Mouse (Mus musculus) liver, embryonic 12.5 days (tissue): ENCODE measurements at regions not wholly inside any gene's neighbourhood (a gene's known extent, or its start where the extent isn't known, plus 50 kb on each side); places are given as distances from the start of the nearest gene placed in this dataset.
A peak's percentile ranks its signal among the peaks of the same experiment; 100 is the strongest.

ENCODE experiments used
- ATAC-seq: fragments of 200-750 bp; cut with Nextera tagmentation; 2 replicates; pipeline ENCODE4 v1.8.0; 2017; ENCODE audit warnings: moderate number of reproducible peaks, mild to moderate bottlenecking, moderate library complexity
- H3K27ac ChIP-seq: fragments of 300-500 bp; sonication (generic); 2 replicates; pipeline ENCODE4 v1.5.1; 2016; ENCODE audit warnings: mild to moderate bottlenecking
- H3K27me3 ChIP-seq: fragments of 300-500 bp; sonication (generic); replicated peaks from 2 replicates; pipeline ENCODE4 v1.6.1; 2016; ENCODE audit warnings: mild to moderate bottlenecking, moderate library complexity
- H3K36me3 ChIP-seq: fragments of 300-500 bp; sonication (generic); 2 replicates; pipeline ENCODE4 v1.6.1; 2016; ENCODE audit warnings: mild to moderate bottlenecking, moderate library complexity
- H3K4me1 ChIP-seq: fragments of 300-500 bp; sonication (generic); 2 replicates; pipeline ENCODE4 v1.6.1; 2016
- H3K4me2 ChIP-seq: fragments of 300-500 bp; sonication (generic); 2 replicates; pipeline ENCODE4 v1.6.1; 2016; ENCODE audit warnings: mild to moderate bottlenecking, moderate library complexity
- H3K4me3 ChIP-seq: fragments of 300-500 bp; sonication (generic); 2 replicates; pipeline ENCODE4 v1.5.1; 2016; ENCODE audit warnings: mild to moderate bottlenecking, moderate library complexity
- H3K9ac ChIP-seq: fragments of 300-500 bp; sonication (generic); 2 replicates; pipeline ENCODE4 v1.6.1; 2016; ENCODE audit warnings: mild to moderate bottlenecking, moderate library complexity
- H3K9me3 ChIP-seq: fragments of 300-500 bp; sonication (generic); replicated peaks from 2 replicates; pipeline ENCODE4 v1.6.1; 2016; ENCODE audit warnings: mild to moderate bottlenecking, moderate library complexity
- WGBS: fragments of 180-500 bp; shearing (Covaris S2); methylation state at CpG from one replicate; pipeline ENCODE4 v1.1.7; 2016; ENCODE audit not compliant: insufficient replicate concordance; 5-methylcytosine and 5-hydroxymethylcytosine counted together

GRCm38 (mm10) chr12:117444247-117444989, 71.9 kb upstream of the Rapgef5 start:
- Histone ChIP-seq H3K4me2 (no peak overlapping the region), H3K27me3 (no peaks in the 10 kb centered on the region), H3K9ac (no peak overlapping the region), H3K9me3 (no peaks in the 10 kb centered on the region), H3K4me3 (no peak overlapping the region), H3K27ac (no peak overlapping the region), H3K36me3 (no peaks in the 10 kb centered on the region), H3K4me1 (peaks cover 6% of the 10 kb centered on the region; the same call in 1 of the 2 replicates)
- no peak for ATAC-seq
- 54% methylated on average over 4 of the region's 4 CpGs for WGBS

- H3K36me3 ChIP-seq: no peaks in the 10 kb centered on the region
- no peak for ATAC-seq
- WGBS: 15% methylated on average over 10 of the region's 10 CpGs
- peaks cover 6% of the 10 kb centered on the region; the same call in 1 of the 2 replicates for H3K4me1 ChIP-seq
- H3K9ac ChIP-seq: no peak overlapping the region
- H3K9me3 ChIP-seq: no peaks in the 10 kb centered on the region
- H3K27me3 ChIP-seq: no peaks in the 10 kb centered on the region
- H3K27ac ChIP-seq: no peak overlapping the region
- peak overlapping the region; percentile 5 for H3K4me3 ChIP-seq
- peak overlapping the region; percentile 49 for H3K4me2 ChIP-seq
These were observed 69.1 kb upstream of the Rapgef5 start for GRCm38 (mm10) chr12:117447223-117447622.

- H3K9ac ChIP-seq: no peak overlapping the region
- H3K36me3 ChIP-seq: no peaks in the 10 kb centered on the region
- no peak overlapping the region for H3K4me2 ChIP-seq
- H3K27ac ChIP-seq: no peak overlapping the region
- no peak for ATAC-seq
- H3K27me3 ChIP-seq: no peaks in the 10 kb centered on the region
- H3K9me3 ChIP-seq: no peaks in the 10 kb centered on the region
- peaks cover 6% of the 10 kb centered on the region; the same call in 1 of the 2 replicates for H3K4me1 ChIP-seq
- WGBS: 64% methylated on average over 19 of the region's 19 CpGs
- no peak overlapping the region for H3K4me3 ChIP-seq
These were observed 68.2 kb upstream of the Rapgef5 start for GRCm38 (mm10) chr12:117447843-117448728.

- Histone ChIP-seq H3K4me3 (no peak overlapping the region), H3K27me3 (no peaks in the 10 kb centered on the region), H3K9ac (no peak overlapping the region), H3K9me3 (no peaks in the 10 kb centered on the region), H3K4me1 (peaks cover 6% of the 10 kb centered on the region; the same call in 1 of the 2 replicates), H3K27ac (no peak overlapping the region), H3K36me3 (no peaks in the 10 kb centered on the region), H3K4me2 (no peak overlapping the region)
- ATAC-seq: no peak
- 80% methylated on average over 2 of the region's 2 CpGs for WGBS
These were observed 67.2 kb upstream of the Rapgef5 start for GRCm38 (mm10) chr12:117449080-117449479.

GRCm38 (mm10) chr12:117450106-117450505, 66.2 kb upstream of the Rapgef5 start:
- peaks cover 6% of the 10 kb centered on the region; the same call in 1 of the 2 replicates for H3K4me1 ChIP-seq
- no peak for ATAC-seq
- no peak overlapping the region for H3K4me2 ChIP-seq
- no peak overlapping the region for H3K27ac ChIP-seq
- no peaks in the 10 kb centered on the region for H3K9me3 ChIP-seq
- no peak overlapping the region for H3K9ac ChIP-seq
- H3K27me3 ChIP-seq: no peaks in the 10 kb centered on the region
- H3K36me3 ChIP-seq: no peaks in the 10 kb centered on the region
- H3K4me3 ChIP-seq: no peak overlapping the region

GRCm38 (mm10) chr12:117450871-117451270, 65.4 kb upstream of the Rapgef5 start:
- Histone ChIP-seq H3K4me2 (no peak overlapping the region), H3K27me3 (no peaks in the 10 kb centered on the region), H3K9ac (no peak overlapping the region), H3K4me3 (no peak overlapping the region), H3K27ac (no peak overlapping the region), H3K4me1 (peaks cover 11% of the 10 kb centered on the region; the same call in 1 of the 2 replicates), H3K9me3 (no peaks in the 10 kb centered on the region), H3K36me3 (no peaks in the 10 kb centered on the region)
- 59% methylated on average over 3 of the region's 3 CpGs for WGBS
- ATAC-seq: no peak

GRCm38 (mm10) chr12:117451441-117451840, 64.8 kb upstream of the Rapgef5 start:
- WGBS: 50% methylated on average over 4 of the region's 4 CpGs

GRCm38 (mm10) chr12:117455800-117456199, 60.5 kb upstream of the Rapgef5 start:
- 35% methylated on average over 7 of the region's 7 CpGs for WGBS
- Histone ChIP-seq H3K9me3 (no peaks in the 10 kb centered on the region), H3K4me1 (0 out of 2 replicates have a peak, but pooled peaks cover 5% of the 10 kb centered on the region), H3K4me3 (no peak overlapping the region), H3K4me2 (no peak overlapping the region), H3K36me3 (no peaks in the 10 kb centered on the region), H3K27ac (no peak overlapping the region), H3K27me3 (0 out of 2 replicates have a peak, but pooled peaks cover 5% of the 10 kb centered on the region), H3K9ac (no peak overlapping the region)
- no peak for ATAC-seq

More at GRCm38 (mm10) chr12:117451441-117451840, 64.8 kb upstream of the Rapgef5 start:
- Histone ChIP-seq H3K9me3 (no peaks in the 10 kb centered on the region), H3K4me2 (no peak overlapping the region), H3K27me3 (no peaks in the 10 kb centered on the region), H3K4me3 (no peak overlapping the region), H3K9ac (no peak overlapping the region), H3K36me3 (no peaks in the 10 kb centered on the region), H3K27ac (no peak overlapping the region), H3K4me1 (peaks cover 11% of the 10 kb centered on the region; the same call in 1 of the 2 replicates)
- no peak for ATAC-seq

GRCm38 (mm10) chr12:117458132-117459070, 57.9 kb upstream of the Rapgef5 start:
- Histone ChIP-seq H3K4me1 (0 out of 2 replicates have a peak, but pooled peaks cover 5% of the 10 kb centered on the region), H3K4me2 (no peak overlapping the region), H3K9ac (no peak overlapping the region), H3K27me3 (0 out of 2 replicates have a peak, but pooled peaks cover 5% of the 10 kb centered on the region), H3K4me3 (no peak overlapping the region), H3K27ac (no peak overlapping the region), H3K9me3 (no peaks in the 10 kb centered on the region), H3K36me3 (no peaks in the 10 kb centered on the region)
- WGBS: 21% methylated on average over 9 of the region's 9 CpGs
- no peak for ATAC-seq

- no peak for ATAC-seq
- Histone ChIP-seq H3K9ac (no peak overlapping the region), H3K4me2 (no peak overlapping the region), H3K4me1 (0 out of 2 replicates have a peak, but pooled peaks cover 5% of the 10 kb centered on the region), H3K27ac (no peak overlapping the region), H3K9me3 (no peaks in the 10 kb centered on the region), H3K36me3 (no peaks in the 10 kb centered on the region), H3K27me3 (0 out of 2 replicates have a peak, but pooled peaks cover 5% of the 10 kb centered on the region), H3K4me3 (no peak overlapping the region)
- WGBS: 42% methylated on average over 4 of the region's 4 CpGs
These were observed 56.7 kb upstream of the Rapgef5 start for GRCm38 (mm10) chr12:117459541-117459940.

- H3K9ac ChIP-seq: no peak overlapping the region
- WGBS: 66% methylated on average over 3 of the region's 3 CpGs
- H3K9me3 ChIP-seq: no peaks in the 10 kb centered on the region
- no peak overlapping the region for H3K4me3 ChIP-seq
- H3K36me3 ChIP-seq: no peaks in the 10 kb centered on the region
- H3K27ac ChIP-seq: no peak overlapping the region
- no peaks in the 10 kb centered on the region for H3K27me3 ChIP-seq
- no peaks in the 10 kb centered on the region for H3K4me1 ChIP-seq
- no peak overlapping the region for H3K4me2 ChIP-seq
- no peak for ATAC-seq
These were observed 51.1 kb upstream of the Rapgef5 start for GRCm38 (mm10) chr12:117465206-117465605.
